Mouse (Mus musculus) B cell, adult 67 days (primary cell): Measurements from ENCODE around the gene Gpx8. TPM values are rescaled to one million over a fixed set of nuclear protein-coding genes. Genes with fewer than 3 reads are reported as not detected.

Experiments
- total RNA-seq, 2 experiments: library from RNA; stranded (reverse); gene quantifications; 4 replicates each; pipeline ENCODE4 v1.2.4; 2023

Gene Gpx8
- total RNA-seq = not detected

GRCm38 (mm10) chr13:113046211-113046883, at the start of gene Gpx8:
Gene Gpx8, minus strand, starts transcription at chr13:113046410.

DNA sequence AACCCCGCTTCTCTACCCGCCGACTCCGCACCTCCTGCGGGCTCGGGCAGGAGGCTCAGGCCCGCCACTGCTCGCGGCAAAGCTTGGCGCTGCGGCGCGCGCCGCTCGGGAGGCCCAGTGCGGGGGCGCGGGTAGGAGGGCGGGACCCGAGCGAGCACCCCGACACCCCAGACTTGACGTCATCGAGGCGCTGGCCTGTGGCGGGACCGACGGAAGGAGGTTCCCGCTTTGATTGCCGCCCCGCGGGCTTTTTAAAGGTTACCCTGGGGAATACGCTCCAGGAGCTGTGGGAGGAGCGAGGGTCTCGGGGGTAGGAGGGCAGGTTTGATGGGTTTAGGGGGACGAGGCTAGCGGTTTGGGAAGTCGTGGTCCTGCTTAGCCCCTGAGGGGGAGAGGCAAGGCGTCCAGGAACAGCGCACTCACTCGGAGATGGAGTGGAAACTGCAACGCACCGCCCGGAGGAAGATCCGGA, 11.2 kb downstream of the Gpx8 start, which contains the start of gene Cdc20b:
Gene Cdc20b (plus strand): TSS at position 162 of the 472 bp plus-strand sequence.

GRCm38 (mm10) chr13:112993531-112994152, 52.6 kb downstream of the Gpx8 start, which contains the start of gene Mcidas:
Gene Mcidas, plus strand, starts transcription at chr13:112993845.

Other genes with a start within 250 kb of the Gpx8 start
- not detected for gene Plpp1, start 245.6 kb downstream of the Gpx8 start, total RNA-seq
- gene Mtrex, start 119.0 kb downstream of the Gpx8 start, total RNA-seq = 10 to 100 TPM; 59.4 to 64.3 TPM
- 10 to 100 TPM; 22.1 to 22.3 TPM for gene Dhx29, start 119.0 kb downstream of the Gpx8 start, total RNA-seq
- gene Ccno, start 58.6 kb downstream of the Gpx8 start, total RNA-seq = under 1 TPM in 1 of 2 experiments, not detected in 1; 0.30 TPM
- gene Mcidas, start 52.6 kb downstream of the Gpx8 start, total RNA-seq = not detected
- not detected for gene Cdc20b, start 11.3 kb downstream of the Gpx8 start, total RNA-seq
- 1 to 10 TPM in 1 of 2 experiments, not detected in 1; 3.7 TPM for gene Gzma, start 54.6 kb upstream of the Gpx8 start, total RNA-seq
- not detected for gene Esm1, start 163.2 kb upstream of the Gpx8 start, total RNA-seq
- gene Gzmk, start 179.5 kb upstream of the Gpx8 start, total RNA-seq = not detected
- gene BC067074, start 246.7 kb upstream of the Gpx8 start, total RNA-seq = not detected